Mouse (Mus musculus): ENCODE data around the gene Ddost. TPM values are rescaled to one million over a fixed set of nuclear protein-coding genes. Genes with fewer than 3 reads are reported as not detected.
"Not testable (repeated sequence)": the region's sequence is repeated elsewhere in the genome, so short reads cannot be mapped to it uniquely, and the experiment has no call there.

Gene Ddost
- polyA plus RNA-seq, 1 experiment from 2014 or later, result 173 TPM

GRCm38 (mm10) chr4:138325466-138326076, 21.0 kb downstream of the Ddost start:
- peak overlapping the region; percentile 96 for H3K9ac ChIP-seq
- H3K4me2 ChIP-seq, result peak overlapping the region; percentile 90
- peak overlapping the region; percentile 93 for H3K4me3 ChIP-seq (replicated peaks)
- peaks cover 38% of the 10 kb centered on the region for H3K4me1 ChIP-seq (replicated peaks)
- H3K27ac ChIP-seq, result peak overlapping the region; percentile 98
- no peaks in the 10 kb centered on the region for H3K36me3 ChIP-seq
- H3K27me3 ChIP-seq, result peaks cover 5% of the 10 kb centered on the region; the same call in 1 of the 2 replicates
- DNase-seq, result peak; percentile 94
- no peaks in the 10 kb centered on the region for H3K9me3 ChIP-seq (replicated peaks)
- ATAC-seq (ENCODE audit: low read depth), result peak; percentile 93
- WGBS (ENCODE audit: insufficient replicate concordance), result under 1% methylated on average over 45 of the region's 45 CpGs

- peak within 1 kb of the TSS; percentile 93 for H3K4me3 ChIP-seq (replicated peaks)
- H3K36me3 ChIP-seq, result no peaks in the 10 kb centered on the region
- no peaks in the 10 kb centered on the region for H3K9me3 ChIP-seq (replicated peaks)
- H3K27me3 ChIP-seq, result peaks cover 11% of the 10 kb centered on the region; the same call in 1 of the 2 replicates
- DNase-seq (peak; percentile 84), ATAC-seq (ENCODE audit: low read depth) (peak; percentile 53)
- H3K27ac ChIP-seq, result peak within 1 kb of the TSS; percentile 98
- H3K9ac ChIP-seq, result peak within 1 kb of the TSS; percentile 96
- WGBS (ENCODE audit: insufficient replicate concordance), result 4% methylated on average over 40 of the region's 41 CpGs
- H3K4me1 ChIP-seq (replicated peaks), result peaks cover 34% of the 10 kb centered on the region
- peak within 1 kb of the TSS; percentile 90 for H3K4me2 ChIP-seq
Measured at GRCm38 (mm10) chr4:138326077-138326695, 21.7 kb downstream of the Ddost start, which contains the start of gene Pink1. Gene Pink1, minus strand, starts transcription at chr4:138326307.

GRCm38 (mm10) chr4:138327155-138327554, 22.6 kb downstream of the Ddost start:
- Histone ChIP-seq H3K27me3 (peaks cover 20% of the 10 kb centered on the region), H3K27ac (peak overlapping the region; percentile 98; the same call in 1 of the 2 replicates), H3K4me1 (replicated peaks) (peaks cover 30% of the 10 kb centered on the region)
- not testable (repeated sequence) for H3K9me3 ChIP-seq (replicated peaks); DNase-seq; H3K9ac ChIP-seq; H3K4me2 ChIP-seq; H3K4me3 ChIP-seq (replicated peaks); H3K36me3 ChIP-seq; ATAC-seq (ENCODE audit: low read depth)
- 56% methylated on average over 8 of the region's 12 CpGs for WGBS (ENCODE audit: insufficient replicate concordance)

GRCm38 (mm10) chr4:138327891-138328470, 23.5 kb downstream of the Ddost start:
- H3K27me3 ChIP-seq, result peaks cover 21% of the 10 kb centered on the region
- no peaks in the 10 kb centered on the region for H3K9me3 ChIP-seq (replicated peaks)
- H3K9ac ChIP-seq, result peak overlapping the region; percentile 70
- H3K27ac ChIP-seq, result peak overlapping the region; percentile 77
- peak overlapping the region; percentile 46 for H3K4me2 ChIP-seq
- H3K4me1 ChIP-seq (replicated peaks), result peaks cover 30% of the 10 kb centered on the region
- ATAC-seq (ENCODE audit: low read depth) (no peak), DNase-seq (no peak)
- H3K36me3 ChIP-seq, result no peaks in the 10 kb centered on the region
- 60% methylated on average over 7 of the region's 7 CpGs for WGBS (ENCODE audit: insufficient replicate concordance)
- peak overlapping the region; percentile 53 for H3K4me3 ChIP-seq (replicated peaks)

- Histone ChIP-seq H3K9me3 (replicated peaks) (no peaks in the 10 kb centered on the region), H3K4me3 (replicated peaks) (no peak overlapping the region), H3K27ac (no peak overlapping the region), H3K4me1 (replicated peaks) (peaks cover 15% of the 10 kb centered on the region), H3K27me3 (peaks cover 21% of the 10 kb centered on the region), H3K4me2 (no peak overlapping the region), H3K9ac (no peak overlapping the region), H3K36me3 (no peaks in the 10 kb centered on the region)
- ATAC-seq (ENCODE audit: low read depth), result no peak
- WGBS (ENCODE audit: insufficient replicate concordance), result 27% methylated on average over 15 of the region's 15 CpGs
- no peak for DNase-seq
Measured at GRCm38 (mm10) chr4:138330264-138330671, 25.7 kb downstream of the Ddost start.

- peaks cover 21% of the 10 kb centered on the region for H3K27me3 ChIP-seq
- WGBS (ENCODE audit: insufficient replicate concordance), result 66% methylated on average over 9 of the region's 9 CpGs
- peaks cover 8% of the 10 kb centered on the region for H3K4me1 ChIP-seq (replicated peaks)
- H3K27ac ChIP-seq, result no peak overlapping the region
- H3K4me3 ChIP-seq (replicated peaks), result no peak overlapping the region
- H3K36me3 ChIP-seq, result no peaks in the 10 kb centered on the region
- no peak for ATAC-seq (ENCODE audit: low read depth)
- no peak overlapping the region for H3K4me2 ChIP-seq
- no peak overlapping the region for H3K9ac ChIP-seq
- DNase-seq, result no peak
- H3K9me3 ChIP-seq (replicated peaks), result no peaks in the 10 kb centered on the region
Measured at GRCm38 (mm10) chr4:138331647-138332046, 27.1 kb downstream of the Ddost start.

GRCm38 (mm10) chr4:138333135-138333534, 28.6 kb downstream of the Ddost start:
- 68% methylated on average over 4 of the region's 4 CpGs for WGBS (ENCODE audit: insufficient replicate concordance)
- DNase-seq (no peak), ATAC-seq (ENCODE audit: low read depth) (no peak)
- Histone ChIP-seq H3K4me3 (replicated peaks) (no peak overlapping the region), H3K36me3 (no peaks in the 10 kb centered on the region), H3K9me3 (replicated peaks) (no peaks in the 10 kb centered on the region), H3K27me3 (peaks cover 21% of the 10 kb centered on the region), H3K4me2 (no peak overlapping the region), H3K4me1 (replicated peaks) (peaks cover 9% of the 10 kb centered on the region; the same call in 1 of the 2 replicates), H3K9ac (no peak overlapping the region), H3K27ac (no peak overlapping the region)

- Histone ChIP-seq H3K9ac (no peak overlapping the region), H3K27ac (no peak overlapping the region), H3K9me3 (replicated peaks) (no peaks in the 10 kb centered on the region), H3K27me3 (peaks cover 20% of the 10 kb centered on the region), H3K4me1 (replicated peaks) (0 out of 2 replicates have a peak, but pooled peaks cover 5% of the 10 kb centered on the region), H3K4me2 (no peak overlapping the region), H3K36me3 (no peaks in the 10 kb centered on the region), H3K4me3 (replicated peaks) (no peak overlapping the region)
- 77% methylated on average over 12 of the region's 12 CpGs for WGBS (ENCODE audit: insufficient replicate concordance)
- DNase-seq (no peak), ATAC-seq (ENCODE audit: low read depth) (no peak)
Measured at GRCm38 (mm10) chr4:138335036-138335435, 30.5 kb downstream of the Ddost start.

GRCm38 (mm10) chr4:138335648-138336047, 31.1 kb downstream of the Ddost start:
- Histone ChIP-seq H3K9ac (no peak overlapping the region), H3K4me3 (replicated peaks) (no peak overlapping the region), H3K27me3 (peaks cover 14% of the 10 kb centered on the region), H3K4me1 (replicated peaks) (0 out of 2 replicates have a peak, but pooled peaks cover 5% of the 10 kb centered on the region), H3K9me3 (replicated peaks) (no peaks in the 10 kb centered on the region), H3K36me3 (no peaks in the 10 kb centered on the region), H3K27ac (no peak overlapping the region), H3K4me2 (no peak overlapping the region)
- ATAC-seq (ENCODE audit: low read depth) (no peak), DNase-seq (no peak)
- 72% methylated on average over 6 of the region's 6 CpGs for WGBS (ENCODE audit: insufficient replicate concordance)

GRCm38 (mm10) chr4:138336876-138337275, 32.3 kb downstream of the Ddost start:
- WGBS (ENCODE audit: insufficient replicate concordance), result 33% methylated on average over 5 of the region's 5 CpGs
- DNase-seq (no peak), ATAC-seq (ENCODE audit: low read depth) (no peak)
- Histone ChIP-seq H3K4me3 (replicated peaks) (no peak overlapping the region), H3K27ac (no peak overlapping the region), H3K9ac (no peak overlapping the region), H3K9me3 (replicated peaks) (no peaks in the 10 kb centered on the region), H3K4me2 (no peak overlapping the region), H3K4me1 (replicated peaks) (peaks cover 6% of the 10 kb centered on the region; the same call in 1 of the 2 replicates), H3K36me3 (no peaks in the 10 kb centered on the region), H3K27me3 (peaks cover 7% of the 10 kb centered on the region; the same call in 1 of the 2 replicates)

- DNase-seq, result no peak
- WGBS (ENCODE audit: insufficient replicate concordance), result 62% methylated on average over 9 of the region's 9 CpGs
- H3K9ac ChIP-seq, result no peak overlapping the region
- no peaks in the 10 kb centered on the region for H3K36me3 ChIP-seq
- no peaks in the 10 kb centered on the region for H3K9me3 ChIP-seq (replicated peaks)
- no peak overlapping the region for H3K4me3 ChIP-seq (replicated peaks)
- peaks cover 4% of the 10 kb centered on the region; the same call in 1 of the 2 replicates for H3K27me3 ChIP-seq
- H3K4me2 ChIP-seq, result no peak overlapping the region
- no peak for ATAC-seq (ENCODE audit: low read depth)
- no peak overlapping the region for H3K27ac ChIP-seq
- peaks cover 10% of the 10 kb centered on the region; the same call in 1 of the 2 replicates for H3K4me1 ChIP-seq (replicated peaks)
Measured at GRCm38 (mm10) chr4:138337341-138337740, 32.8 kb downstream of the Ddost start.
